Mouse (Mus musculus): ENCODE results near the gene Defa26.
"Not testable (repeated sequence)": the region's sequence is repeated elsewhere in the genome, so short reads cannot be mapped to it uniquely, and the experiment has no call there.

Defa26 gene

GRCm38 (mm10) chr8:21617883-21618282 is at the start of gene Defa26:
Gene Defa26, plus strand, starts transcription at chr8:21618183.
- in situ Hi-C loops (cut with MboI; ENCODE audit: low pct_unique_long_range_greater_than_20kb in 1 of 2, low sequenced_read_pairs in 2 of 2, unreplicated experiment in 1 of 2), result not testable (repeated sequence)

- in situ Hi-C loops (cut with MboI; ENCODE audit: low pct_unique_long_range_greater_than_20kb in 1 of 2, low sequenced_read_pairs in 2 of 2, unreplicated experiment in 1 of 2), result not testable (repeated sequence)
Measured at GRCm38 (mm10) chr8:21582706-21583105, 35.3 kb upstream of the Defa26 start, which contains the start of gene Defa28. Gene Defa28, plus strand, starts transcription at chr8:21583006.

GRCm38 (mm10) chr8:21594408-21594807 is 23.6 kb upstream of the Defa26 start, which contains the start of gene Gm7861:
Gene Gm7861, minus strand, starts transcription at chr8:21594508.
- in situ Hi-C loops (cut with MboI; ENCODE audit: low pct_unique_long_range_greater_than_20kb in 1 of 2, low sequenced_read_pairs in 2 of 2, unreplicated experiment in 1 of 2), result not testable (repeated sequence)

- in situ Hi-C loops (cut with MboI; ENCODE audit: low pct_unique_long_range_greater_than_20kb in 1 of 2, low sequenced_read_pairs in 2 of 2, unreplicated experiment in 1 of 2), result not testable (repeated sequence)
Measured at GRCm38 (mm10) chr8:21655480-21655879, 37.5 kb downstream of the Defa26 start, which contains the start of gene Defa17. Gene Defa17, plus strand, starts transcription at chr8:21655780.

- in situ Hi-C loops (cut with MboI; ENCODE audit: low pct_unique_long_range_greater_than_20kb in 1 of 2, low sequenced_read_pairs in 2 of 2, unreplicated experiment in 1 of 2), result not testable (repeated sequence)
Measured at GRCm38 (mm10) chr8:21665497-21665896, 47.5 kb downstream of the Defa26 start, which contains the start of gene Defa34. Gene Defa34, plus strand, starts transcription at chr8:21665797.
